Mouse (Mus musculus): ENCODE results near the gene Shld1. TPM values are rescaled to one million over a fixed set of nuclear protein-coding genes. Genes with fewer than 3 reads are reported as not detected.
A peak's percentile ranks its signal among the peaks of the same experiment; 100 is the strongest.

The Shld1 gene
- polyA plus RNA-seq, 1 experiment from 2014 or later = 14.5 TPM

DNA sequence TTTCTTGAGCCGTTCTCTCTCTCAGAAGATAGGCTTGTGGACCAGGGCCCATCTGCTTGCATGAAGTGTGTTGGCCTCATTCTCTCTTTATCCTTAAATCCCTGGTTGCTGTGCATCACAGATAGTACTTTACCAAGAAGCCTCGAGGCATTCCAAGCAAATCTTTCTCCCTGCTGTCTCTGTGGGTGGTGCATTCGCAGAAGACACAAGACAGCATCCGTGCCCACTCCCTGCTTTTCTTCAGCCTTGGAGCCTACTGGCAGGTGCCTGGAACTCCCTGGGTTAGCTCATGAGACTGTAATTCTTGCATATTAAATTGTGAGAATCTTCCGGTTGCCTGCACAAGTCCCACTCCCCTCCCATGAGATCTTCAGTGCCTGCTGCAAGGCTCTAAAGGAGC, 71.2 kb downstream of the Shld1 start:
- ATAC-seq (ENCODE audit: low FRiP score, low TSS enrichment) = no peak
- no peak overlapping the region for H3K4me2 ChIP-seq (replicated peaks; ENCODE audit: low read depth, low read length)
- no peaks in the 10 kb centered on the region for H3K27me3 ChIP-seq (ENCODE audit: insufficient read depth, low read length)
- no peak overlapping the region for H3K27ac ChIP-seq (ENCODE audit: low read length)
- H3K4me1 ChIP-seq (ENCODE audit: insufficient read depth, low read length) = no peaks in the 10 kb centered on the region
- H3K4me3 ChIP-seq (ENCODE audit: low read length) = no peak overlapping the region
- H3K9me3 ChIP-seq (ENCODE audit: low read length) = no peaks in the 10 kb centered on the region
- H3K9ac ChIP-seq (replicated peaks; ENCODE audit: low read length) = no peak overlapping the region
- WGBS = 76% methylated on average over 5 of the region's 5 CpGs
- no peaks in the 10 kb centered on the region for H3K36me3 ChIP-seq (ENCODE audit: insufficient read depth, low read length)

DNA sequence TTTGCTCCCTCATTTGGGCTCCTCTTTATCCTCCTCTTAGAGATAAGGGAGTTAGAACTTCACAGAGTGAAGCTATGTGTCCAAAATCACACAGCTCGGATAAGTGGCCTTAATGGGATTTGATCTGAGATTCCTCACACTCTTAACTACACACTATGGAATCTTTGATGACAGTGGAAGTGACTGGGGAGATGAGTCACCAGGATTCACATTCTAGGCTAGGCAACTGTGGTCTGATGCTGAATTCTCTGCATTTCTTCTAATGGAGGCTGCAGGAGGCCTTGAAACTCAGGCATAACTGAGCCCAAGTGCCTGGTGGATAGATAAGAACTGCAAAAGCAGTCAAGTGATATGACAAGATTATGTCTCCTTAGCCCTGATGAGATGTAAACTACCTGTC, 84.1 kb downstream of the Shld1 start:
- H3K4me2 ChIP-seq (replicated peaks; ENCODE audit: low read depth, low read length) = no peak overlapping the region
- no peaks in the 10 kb centered on the region for H3K9me3 ChIP-seq (ENCODE audit: low read length)
- H3K4me3 ChIP-seq (ENCODE audit: low read length) = no peak overlapping the region
- ATAC-seq (ENCODE audit: low FRiP score, low TSS enrichment) = no peak
- H3K27me3 ChIP-seq (ENCODE audit: insufficient read depth, low read length) = no peaks in the 10 kb centered on the region
- no peaks in the 10 kb centered on the region for H3K4me1 ChIP-seq (ENCODE audit: insufficient read depth, low read length)
- H3K9ac ChIP-seq (replicated peaks; ENCODE audit: low read length) = no peak overlapping the region
- H3K36me3 ChIP-seq (ENCODE audit: insufficient read depth, low read length) = no peaks in the 10 kb centered on the region
- H3K27ac ChIP-seq (ENCODE audit: low read length) = no peak overlapping the region
- 81% methylated on average over 1 of the region's 1 CpGs for WGBS

DNA sequence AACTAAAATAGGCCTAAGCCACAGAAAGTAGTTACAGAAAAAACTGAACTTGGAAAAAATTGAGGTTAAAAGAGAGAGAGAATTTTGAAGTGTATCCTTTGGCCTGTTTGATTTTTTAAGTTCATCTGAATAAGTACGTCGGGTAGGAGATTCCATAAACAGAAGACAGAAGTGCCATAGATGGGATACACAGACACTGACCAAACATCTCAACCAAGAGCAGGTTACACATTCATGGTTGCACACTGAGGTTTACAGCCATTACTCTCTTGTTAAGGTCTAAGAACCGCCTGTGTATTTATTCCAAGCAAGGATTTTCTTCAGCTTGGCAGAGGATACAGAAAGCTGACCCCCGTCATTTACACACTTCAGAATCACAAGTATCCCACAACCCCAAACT, 94.2 kb downstream of the Shld1 start, which contains the start of gene Chgb:
Gene Chgb, plus strand, starts transcription at position 301 of the 400 bp plus-strand sequence.
- 8% methylated on average over 4 of the region's 4 CpGs for WGBS
- Histone ChIP-seq H3K9me3 (ENCODE audit: low read length) (no peaks in the 10 kb centered on the region), H3K27me3 (ENCODE audit: insufficient read depth, low read length) (peaks cover 9% of the 10 kb centered on the region; the same call in 1 of the 2 replicates), H3K27ac (ENCODE audit: low read length) (no peak within 1 kb of the TSS), H3K4me3 (ENCODE audit: low read length) (peak within 1 kb of the TSS; percentile 44), H3K4me1 (ENCODE audit: insufficient read depth, low read length) (no peaks in the 10 kb centered on the region), H3K9ac (replicated peaks; ENCODE audit: low read length) (no peak within 1 kb of the TSS), H3K4me2 (replicated peaks; ENCODE audit: low read depth, low read length) (peak within 1 kb of the TSS; percentile 63), H3K36me3 (ENCODE audit: insufficient read depth, low read length) (no peaks in the 10 kb centered on the region)
- ATAC-seq (ENCODE audit: low FRiP score, low TSS enrichment) = no peak

DNA sequence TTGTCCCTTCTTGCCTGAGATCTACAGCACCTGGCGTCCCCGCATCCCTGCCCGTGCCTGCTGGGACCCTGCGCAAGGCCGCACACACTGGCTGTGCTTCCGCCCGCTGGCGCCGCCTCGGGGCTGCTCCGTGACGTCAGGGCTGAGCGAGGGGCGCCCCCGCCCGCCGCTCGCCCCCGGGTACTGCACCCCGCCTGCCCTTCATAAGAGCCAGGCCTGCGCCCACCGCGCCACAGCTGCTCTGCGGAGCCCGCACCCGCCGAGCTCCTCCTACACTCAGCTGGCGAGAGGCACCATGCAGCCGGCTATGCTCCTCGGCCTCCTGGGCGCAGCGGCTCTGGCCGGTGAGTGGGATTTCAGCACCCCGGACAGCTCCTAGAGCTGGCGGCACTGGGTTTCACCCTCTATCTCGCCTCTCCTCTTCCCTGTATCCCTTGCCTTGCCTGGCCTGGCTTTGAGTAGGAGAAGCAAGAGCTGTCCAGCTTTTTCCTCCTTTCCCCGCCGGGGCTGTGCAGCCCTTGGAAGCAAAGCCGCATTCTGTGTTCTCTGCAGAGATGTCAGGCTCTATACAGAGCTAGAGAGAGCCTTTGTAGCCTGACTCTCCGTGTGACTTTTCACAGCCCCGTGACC, 94.8 kb downstream of the Shld1 start:
- H3K4me3 ChIP-seq (ENCODE audit: low read length) = peak overlapping the region; percentile 44
- no peaks in the 10 kb centered on the region for H3K4me1 ChIP-seq (ENCODE audit: insufficient read depth, low read length)
- no peak overlapping the region for H3K9ac ChIP-seq (replicated peaks; ENCODE audit: low read length)
- no peaks in the 10 kb centered on the region for H3K9me3 ChIP-seq (ENCODE audit: low read length)
- H3K27ac ChIP-seq (ENCODE audit: low read length) = no peak overlapping the region
- ATAC-seq (ENCODE audit: low FRiP score, low TSS enrichment) = peak; percentile 99
- 1% methylated on average over 39 of the region's 41 CpGs for WGBS
- peaks cover 9% of the 10 kb centered on the region; the same call in 1 of the 2 replicates for H3K27me3 ChIP-seq (ENCODE audit: insufficient read depth, low read length)
- peak overlapping the region; percentile 63 for H3K4me2 ChIP-seq (replicated peaks; ENCODE audit: low read depth, low read length)
- H3K36me3 ChIP-seq (ENCODE audit: insufficient read depth, low read length) = no peaks in the 10 kb centered on the region

DNA sequence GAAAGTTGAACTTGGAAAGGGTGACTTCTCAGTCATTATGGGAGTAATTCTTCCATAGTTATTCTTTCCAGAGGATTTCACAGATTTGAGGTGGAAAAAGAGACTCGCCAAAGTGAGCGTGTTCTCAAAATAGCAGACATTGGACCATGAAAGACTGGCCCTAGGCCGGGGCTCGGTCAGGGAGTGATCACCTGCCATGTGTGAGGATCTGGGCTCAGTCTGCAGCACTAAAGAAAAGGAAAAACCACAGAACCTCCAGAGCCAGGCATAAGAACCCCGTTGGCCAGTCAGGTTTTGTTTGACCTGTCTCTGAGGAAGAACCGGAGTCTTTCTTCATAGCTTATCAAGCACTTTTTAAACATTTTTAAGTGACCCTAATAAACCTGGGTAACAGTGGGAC, 97.3 kb downstream of the Shld1 start:
- ATAC-seq (ENCODE audit: low FRiP score, low TSS enrichment) = no peak
- Histone ChIP-seq H3K4me3 (ENCODE audit: low read length) (no peak overlapping the region), H3K9me3 (ENCODE audit: low read length) (no peaks in the 10 kb centered on the region), H3K27ac (ENCODE audit: low read length) (no peak overlapping the region), H3K27me3 (ENCODE audit: insufficient read depth, low read length) (peaks cover 9% of the 10 kb centered on the region; the same call in 1 of the 2 replicates), H3K4me2 (replicated peaks; ENCODE audit: low read depth, low read length) (no peak overlapping the region), H3K4me1 (ENCODE audit: insufficient read depth, low read length) (no peaks in the 10 kb centered on the region), H3K9ac (replicated peaks; ENCODE audit: low read length) (no peak overlapping the region), H3K36me3 (ENCODE audit: insufficient read depth, low read length) (no peaks in the 10 kb centered on the region)
- 81% methylated on average over 6 of the region's 6 CpGs for WGBS

DNA sequence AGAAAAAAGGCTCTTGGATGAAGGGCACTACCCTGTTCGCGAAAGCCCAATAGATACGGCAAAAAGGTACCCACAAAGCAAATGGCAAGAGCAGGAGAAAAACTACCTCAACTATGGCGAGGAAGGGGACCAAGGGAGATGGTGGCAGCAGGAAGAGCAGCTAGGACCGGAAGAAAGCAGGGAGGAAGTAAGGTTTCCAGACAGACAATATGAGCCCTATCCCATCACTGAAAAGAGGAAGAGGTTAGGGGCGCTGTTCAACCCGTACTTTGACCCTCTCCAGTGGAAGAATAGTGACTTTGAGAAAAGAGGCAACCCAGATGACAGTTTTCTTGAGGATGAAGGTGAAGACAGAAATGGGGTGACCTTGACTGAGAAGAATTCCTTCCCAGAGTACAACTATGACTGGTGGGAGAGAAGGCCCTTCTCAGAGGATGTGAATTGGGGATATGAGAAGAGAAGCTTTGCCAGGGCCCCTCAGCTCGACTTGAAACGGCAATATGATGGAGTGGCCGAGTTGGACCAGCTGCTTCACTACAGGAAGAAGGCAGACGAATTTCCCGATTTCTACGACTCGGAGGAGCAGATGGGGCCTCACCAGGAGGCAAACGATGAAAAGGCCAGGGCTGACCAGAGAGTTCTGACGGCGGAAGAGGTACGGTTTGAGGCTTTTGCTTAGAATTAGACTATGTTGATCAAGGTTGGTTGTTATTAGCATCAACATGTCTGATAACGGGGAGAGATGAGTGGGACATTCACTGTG, 106.9 kb downstream of the Shld1 start:
- Histone ChIP-seq H3K36me3 (ENCODE audit: insufficient read depth, low read length) (no peaks in the 10 kb centered on the region), H3K9ac (replicated peaks; ENCODE audit: low read length) (no peak overlapping the region), H3K4me2 (replicated peaks; ENCODE audit: low read depth, low read length) (no peak overlapping the region), H3K27ac (ENCODE audit: low read length) (no peak overlapping the region), H3K4me1 (ENCODE audit: insufficient read depth, low read length) (no peaks in the 10 kb centered on the region), H3K27me3 (ENCODE audit: insufficient read depth, low read length) (no peaks in the 10 kb centered on the region), H3K9me3 (ENCODE audit: low read length) (no peaks in the 10 kb centered on the region), H3K4me3 (ENCODE audit: low read length) (no peak overlapping the region)
- ATAC-seq (ENCODE audit: low FRiP score, low TSS enrichment) = no peak
- WGBS = 89% methylated on average over 19 of the region's 19 CpGs

DNA sequence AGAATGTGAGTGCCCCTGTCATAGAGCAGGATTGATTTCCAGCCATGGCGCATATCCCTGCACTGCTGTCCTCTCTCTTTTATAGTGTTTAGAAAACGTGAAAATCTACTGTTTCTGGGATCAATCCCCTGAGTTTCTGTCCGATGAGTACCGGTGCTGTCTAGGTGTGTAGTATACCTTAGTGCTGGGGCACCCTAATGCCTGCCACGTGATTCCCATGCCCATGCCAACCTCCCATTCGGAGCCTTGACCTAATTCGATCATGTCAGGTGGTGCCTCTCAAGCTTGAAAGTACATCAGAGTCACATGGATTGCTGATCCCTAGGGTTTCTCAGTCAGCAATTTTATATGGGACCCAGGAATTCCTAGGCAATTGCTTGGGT, 107.5 kb downstream of the Shld1 start:
- WGBS = 88% methylated on average over 7 of the region's 7 CpGs
- Histone ChIP-seq H3K9ac (replicated peaks; ENCODE audit: low read length) (no peak overlapping the region), H3K4me2 (replicated peaks; ENCODE audit: low read depth, low read length) (no peak overlapping the region), H3K9me3 (ENCODE audit: low read length) (no peaks in the 10 kb centered on the region), H3K4me3 (ENCODE audit: low read length) (no peak overlapping the region), H3K36me3 (ENCODE audit: insufficient read depth, low read length) (no peaks in the 10 kb centered on the region), H3K27ac (ENCODE audit: low read length) (no peak overlapping the region), H3K4me1 (ENCODE audit: insufficient read depth, low read length) (no peaks in the 10 kb centered on the region), H3K27me3 (ENCODE audit: insufficient read depth, low read length) (no peaks in the 10 kb centered on the region)
- ATAC-seq (ENCODE audit: low FRiP score, low TSS enrichment) = no peak

Other genes with a start within 250 kb of the Shld1 start
- 25.6 and 30.8 TPM in 2 replicates for gene Gpcpd1, start 99.2 kb upstream of the Shld1 start, polyA plus RNA-seq (2015; fragmentation: Nextera tagmentation; extraction: Ambion mirVana)
- 4.9 and 9.7 TPM in 2 replicates for gene Chgb, start 94.3 kb downstream of the Shld1 start, polyA plus RNA-seq (2015; fragmentation: Nextera tagmentation; extraction: Ambion mirVana)
- gene Trmt6, start 129.1 kb downstream of the Shld1 start, polyA plus RNA-seq (2015; fragmentation: Nextera tagmentation; extraction: Ambion mirVana) = 25.0 and 28.7 TPM in 2 replicates
- 13.8 and 18.1 TPM in 2 replicates for gene Mcm8, start 129.2 kb downstream of the Shld1 start, polyA plus RNA-seq (2015; fragmentation: Nextera tagmentation; extraction: Ambion mirVana)
- 5.0 and 5.7 TPM in 2 replicates for gene Crls1, start 159.7 kb downstream of the Shld1 start, polyA plus RNA-seq (2015; fragmentation: Nextera tagmentation; extraction: Ambion mirVana)
- gene Lrrn4, start 194.0 kb downstream of the Shld1 start, polyA plus RNA-seq (2015; fragmentation: Nextera tagmentation; extraction: Ambion mirVana) = 1.0 and 1.7 TPM in 2 replicates